Mouse (Mus musculus): ENCODE results near the gene Ext2. TPM values are rescaled to one million over a fixed set of nuclear protein-coding genes. Genes with fewer than 3 reads are reported as not detected.

The Ext2 gene
- polyA plus RNA-seq, 1 experiment from 2014 or later: 69.7 TPM

DNA sequence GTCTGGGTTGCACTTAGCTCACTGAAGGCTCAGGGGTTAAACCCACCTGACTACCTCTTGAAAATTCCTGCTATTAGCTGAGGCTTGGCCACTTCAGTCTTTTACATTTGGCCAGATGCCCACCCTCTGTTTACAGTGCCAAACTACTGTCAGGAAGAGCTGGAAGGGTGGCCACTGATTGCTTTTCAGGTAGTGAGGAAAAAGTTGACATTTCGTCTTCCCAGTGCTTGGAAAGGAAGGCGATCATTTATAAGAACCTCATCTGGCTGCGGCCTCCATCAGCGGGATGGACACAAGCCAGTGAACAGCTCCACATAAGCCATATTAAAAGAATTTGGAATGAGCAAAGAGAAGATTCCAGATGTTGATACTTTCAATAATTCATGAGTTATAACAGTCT, 72.7 kb downstream of the Ext2 start:
- H3K9me3 ChIP-seq (replicated peaks): no peaks in the 10 kb centered on the region
- no peak overlapping the region for H3K4me2 ChIP-seq
- 90% methylated on average over 4 of the region's 4 CpGs for whole genome bisulfite sequencing
- no peak for ATAC-seq (ENCODE audit: low FRiP score)
- no peak overlapping the region for H3K4me3 ChIP-seq (replicated peaks)
- no peak overlapping the region for H3K9ac ChIP-seq (replicated peaks)
- H3K36me3 ChIP-seq: no peaks in the 10 kb centered on the region
- H3K27me3 ChIP-seq (replicated peaks): no peaks in the 10 kb centered on the region
- no peak overlapping the region for H3K27ac ChIP-seq (replicated peaks)
- peaks cover 11% of the 10 kb centered on the region for H3K4me1 ChIP-seq

DNA sequence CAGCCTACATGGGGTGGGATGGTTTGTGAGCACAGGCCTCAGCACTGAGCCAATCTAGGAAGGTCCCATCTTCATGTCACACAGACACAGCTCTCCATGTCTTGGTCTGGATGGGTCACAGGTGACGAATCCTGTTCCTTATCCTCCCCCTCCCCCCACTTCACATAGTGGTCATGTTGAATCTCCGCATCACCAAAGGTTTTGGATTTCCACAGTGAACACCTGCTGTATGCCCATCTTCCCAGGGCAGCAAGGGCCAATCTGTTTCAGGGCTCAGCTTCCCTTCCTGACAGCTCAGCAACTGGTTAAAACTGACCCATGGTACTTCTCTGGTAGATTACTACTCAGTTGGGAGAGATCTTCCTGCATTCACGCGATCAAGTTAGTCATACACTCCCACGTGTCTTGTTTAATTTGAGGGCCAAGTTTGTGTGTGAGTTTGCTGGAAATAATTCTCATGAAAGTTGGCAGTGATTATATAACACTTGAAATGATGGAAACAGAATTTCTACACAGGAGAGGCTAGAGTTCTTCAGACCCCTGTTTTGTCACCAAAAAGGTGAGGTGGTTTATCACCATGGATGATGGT, 74.7 kb downstream of the Ext2 start:
- no peak overlapping the region for H3K27ac ChIP-seq (replicated peaks)
- H3K9ac ChIP-seq (replicated peaks): no peak overlapping the region
- H3K4me2 ChIP-seq: no peak overlapping the region
- 92% methylated on average over 5 of the region's 5 CpGs for WGBS
- peaks cover 27% of the 10 kb centered on the region for H3K4me1 ChIP-seq
- H3K27me3 ChIP-seq (replicated peaks): no peaks in the 10 kb centered on the region
- ATAC-seq (ENCODE audit: low FRiP score): no peak
- no peak overlapping the region for H3K4me3 ChIP-seq (replicated peaks)
- H3K36me3 ChIP-seq: no peaks in the 10 kb centered on the region
- H3K9me3 ChIP-seq (replicated peaks): no peaks in the 10 kb centered on the region

DNA sequence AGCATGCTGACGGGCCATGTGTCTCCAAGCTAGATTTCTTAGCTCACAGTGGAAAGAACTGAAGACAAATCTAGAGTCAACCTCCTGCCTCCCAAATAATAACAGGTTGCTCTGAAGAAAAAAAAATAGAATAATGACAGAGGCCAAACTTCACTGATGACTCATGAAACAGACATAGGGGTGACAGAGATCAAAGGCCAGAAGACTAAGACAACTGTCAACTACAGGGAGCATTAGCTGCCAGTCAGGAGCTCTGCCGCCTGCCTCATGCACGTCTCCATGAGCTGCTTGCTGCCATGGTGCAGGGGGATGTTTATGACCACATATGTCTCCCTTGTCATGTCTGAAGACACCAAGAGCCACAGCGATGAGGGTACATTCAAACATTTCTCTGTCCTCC, 75.7 kb downstream of the Ext2 start:
- H3K9ac ChIP-seq (replicated peaks): no peak overlapping the region
- no peaks in the 10 kb centered on the region for H3K36me3 ChIP-seq
- no peak overlapping the region for H3K27ac ChIP-seq (replicated peaks)
- H3K4me3 ChIP-seq (replicated peaks): no peak overlapping the region
- 77% methylated on average over 4 of the region's 4 CpGs for WGBS
- no peak for ATAC-seq (ENCODE audit: low FRiP score)
- no peak overlapping the region for H3K4me2 ChIP-seq
- no peaks in the 10 kb centered on the region for H3K27me3 ChIP-seq (replicated peaks)
- H3K9me3 ChIP-seq (replicated peaks): no peaks in the 10 kb centered on the region
- H3K4me1 ChIP-seq: peaks cover 29% of the 10 kb centered on the region

DNA sequence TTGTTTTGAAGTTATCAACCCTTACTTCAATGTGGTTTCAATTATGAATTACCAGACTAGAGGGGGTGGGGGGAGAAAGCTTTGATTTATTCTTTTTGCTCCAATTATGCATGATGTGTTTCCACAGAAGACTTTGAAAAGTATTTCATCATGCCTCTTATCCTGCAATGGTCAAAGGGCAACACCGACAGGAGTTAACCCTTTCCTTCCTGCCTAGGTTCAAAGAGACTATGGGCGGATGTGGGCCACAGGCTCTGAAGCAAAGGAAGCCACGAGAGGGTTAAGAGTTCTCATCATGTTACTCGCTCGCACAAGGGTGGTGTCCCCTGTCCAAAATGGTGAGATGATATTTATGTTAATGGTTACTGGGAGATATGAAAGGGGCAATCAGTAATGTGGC, 76.2 kb downstream of the Ext2 start:
- no peak for ATAC-seq (ENCODE audit: low FRiP score)
- no peaks in the 10 kb centered on the region for H3K36me3 ChIP-seq
- no peak overlapping the region for H3K27ac ChIP-seq (replicated peaks)
- 80% methylated on average over 5 of the region's 5 CpGs for WGBS
- H3K4me2 ChIP-seq: no peak overlapping the region
- H3K27me3 ChIP-seq (replicated peaks): no peaks in the 10 kb centered on the region
- no peak overlapping the region for H3K9ac ChIP-seq (replicated peaks)
- H3K4me1 ChIP-seq: peaks cover 32% of the 10 kb centered on the region
- no peak overlapping the region for H3K4me3 ChIP-seq (replicated peaks)
- no peaks in the 10 kb centered on the region for H3K9me3 ChIP-seq (replicated peaks)

DNA sequence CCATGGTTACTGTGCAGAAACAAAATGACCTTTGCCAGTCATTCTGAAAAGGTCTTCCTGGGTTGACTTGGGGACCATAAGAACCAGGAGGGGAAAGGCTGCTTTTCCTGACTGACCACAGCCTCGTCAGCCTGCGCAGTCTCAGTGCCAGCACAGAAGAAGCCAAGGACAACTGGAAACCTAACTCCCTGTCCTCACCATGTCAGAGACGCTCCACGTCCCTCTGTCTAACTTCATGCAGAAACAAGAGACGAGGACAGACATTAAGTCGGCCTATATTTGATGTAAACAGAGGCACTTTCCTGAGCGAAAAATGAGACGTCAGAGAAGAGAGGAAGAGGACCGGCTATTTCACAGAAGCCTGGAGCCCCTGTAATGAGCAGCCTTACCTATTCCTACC, 76.6 kb downstream of the Ext2 start:
- Histone ChIP-seq H3K4me2 (no peak overlapping the region), H3K9me3 (replicated peaks) (no peaks in the 10 kb centered on the region), H3K27ac (replicated peaks) (no peak overlapping the region), H3K4me3 (replicated peaks) (no peak overlapping the region), H3K9ac (replicated peaks) (no peak overlapping the region), H3K36me3 (no peaks in the 10 kb centered on the region), H3K4me1 (peaks cover 34% of the 10 kb centered on the region), H3K27me3 (replicated peaks) (no peaks in the 10 kb centered on the region)
- no peak for ATAC-seq (ENCODE audit: low FRiP score)
- WGBS: 87% methylated on average over 9 of the region's 9 CpGs

DNA sequence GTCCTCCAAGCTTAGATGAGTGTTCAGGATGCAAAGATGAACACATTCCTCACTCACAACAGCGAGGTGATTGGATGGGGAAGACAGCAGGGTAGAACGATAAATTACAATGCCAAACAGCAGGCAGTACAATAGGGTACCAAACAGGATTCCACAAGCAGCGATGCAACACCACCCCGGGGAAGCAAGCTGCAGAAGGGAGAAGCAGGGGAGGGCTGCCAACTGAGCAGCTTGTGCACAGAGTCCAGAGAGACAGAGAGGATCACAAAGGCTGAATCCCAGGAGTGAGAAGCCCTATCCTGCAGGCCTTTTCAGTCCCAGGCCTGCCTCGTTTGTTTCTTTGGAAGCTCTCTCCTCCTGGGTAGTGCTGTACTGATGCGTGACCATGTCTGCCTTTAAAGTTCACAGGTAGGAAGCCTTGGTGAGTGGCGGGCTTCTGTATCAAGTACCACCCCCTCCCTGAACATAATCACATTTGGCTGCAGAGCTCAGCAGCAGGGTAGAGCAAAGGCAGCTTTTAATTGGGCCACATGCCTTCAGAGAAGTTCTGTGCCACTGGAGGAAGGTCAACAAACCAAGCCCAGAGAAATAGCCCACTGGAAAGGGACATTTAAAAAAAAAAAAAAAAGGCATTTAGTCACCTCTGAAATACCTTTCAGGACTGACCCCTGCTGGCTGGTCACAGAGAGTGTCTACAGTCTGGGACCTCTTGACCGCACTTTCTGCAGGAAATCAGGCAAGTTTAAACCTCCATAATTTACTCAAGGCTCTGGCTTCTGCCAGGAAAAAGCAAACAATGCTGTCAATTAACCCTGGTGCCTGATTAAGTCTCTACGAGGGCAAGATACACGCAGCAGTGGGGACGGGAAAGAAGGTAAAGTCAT, 77.8 kb downstream of the Ext2 start:
- Histone ChIP-seq H3K36me3 (no peaks in the 10 kb centered on the region), H3K4me1 (peaks cover 42% of the 10 kb centered on the region), H3K9ac (replicated peaks) (no peak overlapping the region), H3K9me3 (replicated peaks) (no peaks in the 10 kb centered on the region), H3K27ac (replicated peaks) (peak overlapping the region; percentile 65), H3K4me2 (0 out of 2 replicates have a peak overlapping the region, but pooled peaks have one; percentile 3), H3K4me3 (replicated peaks) (no peak overlapping the region), H3K27me3 (replicated peaks) (no peaks in the 10 kb centered on the region)
- 26% methylated on average over 11 of the region's 11 CpGs for WGBS
- peak; percentile 70 for ATAC-seq (ENCODE audit: low FRiP score)

DNA sequence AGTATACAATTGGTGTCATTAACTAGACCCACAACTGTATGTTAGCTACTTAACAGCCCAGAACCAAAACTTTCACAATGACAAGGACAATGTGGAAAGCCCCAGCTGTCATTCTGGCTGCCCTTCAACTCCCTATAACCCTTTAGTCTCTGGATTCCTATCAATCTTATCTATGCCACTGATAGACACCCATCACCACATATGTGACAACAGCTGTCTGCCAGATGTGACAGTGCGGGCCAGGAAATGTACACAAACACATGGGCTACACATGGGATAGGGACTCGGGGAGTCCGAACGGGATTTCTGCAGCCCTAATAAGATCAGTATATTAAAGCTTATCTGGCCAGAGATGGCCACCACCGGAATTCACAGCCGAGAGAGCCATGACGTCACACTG, 80.7 kb downstream of the Ext2 start:
- Histone ChIP-seq H3K27ac (replicated peaks) (no peak overlapping the region), H3K9me3 (replicated peaks) (no peaks in the 10 kb centered on the region), H3K4me2 (no peak overlapping the region), H3K9ac (replicated peaks) (no peak overlapping the region), H3K4me1 (peaks cover 42% of the 10 kb centered on the region), H3K27me3 (replicated peaks) (no peaks in the 10 kb centered on the region), H3K36me3 (peaks cover 9% of the 10 kb centered on the region; the same call in 1 of the 2 replicates), H3K4me3 (replicated peaks) (no peak overlapping the region)
- WGBS: 77% methylated on average over 7 of the region's 7 CpGs
- ATAC-seq (ENCODE audit: low FRiP score): no peak

DNA sequence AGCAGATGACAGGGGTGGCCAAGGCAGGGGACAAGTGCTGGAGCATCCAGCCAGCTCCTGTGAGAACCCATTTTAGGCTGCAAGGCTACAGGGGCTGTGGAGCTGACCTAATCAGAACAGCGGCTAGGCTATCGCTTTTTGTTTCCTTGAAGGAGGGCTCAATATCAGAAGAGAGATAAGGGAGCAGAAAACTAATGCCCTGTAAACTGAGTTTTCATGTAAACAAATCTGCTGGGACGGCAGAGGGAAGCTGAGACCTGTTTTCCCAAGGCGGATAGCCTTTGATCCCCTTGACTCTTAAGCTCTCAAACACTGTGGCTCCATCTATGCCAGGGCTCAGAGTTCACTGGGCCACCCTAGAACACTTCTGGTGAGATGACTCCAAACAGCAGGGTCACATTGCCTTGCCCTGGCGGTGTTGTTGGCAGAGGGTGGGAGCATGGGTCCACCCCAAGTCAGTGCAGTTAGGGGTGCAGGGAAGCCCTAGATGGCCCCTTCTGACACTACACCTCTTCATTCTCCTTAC, 83.3 kb downstream of the Ext2 start:
- Histone ChIP-seq H3K4me1 (peaks cover 26% of the 10 kb centered on the region), H3K27me3 (replicated peaks) (no peaks in the 10 kb centered on the region), H3K9me3 (replicated peaks) (no peaks in the 10 kb centered on the region), H3K9ac (replicated peaks) (no peak overlapping the region), H3K36me3 (peaks cover 12% of the 10 kb centered on the region; the same call in 1 of the 2 replicates), H3K4me2 (no peak overlapping the region), H3K27ac (replicated peaks) (no peak overlapping the region), H3K4me3 (replicated peaks) (no peak overlapping the region)
- WGBS: 84% methylated on average over 5 of the region's 5 CpGs
- no peak for ATAC-seq (ENCODE audit: low FRiP score)

DNA sequence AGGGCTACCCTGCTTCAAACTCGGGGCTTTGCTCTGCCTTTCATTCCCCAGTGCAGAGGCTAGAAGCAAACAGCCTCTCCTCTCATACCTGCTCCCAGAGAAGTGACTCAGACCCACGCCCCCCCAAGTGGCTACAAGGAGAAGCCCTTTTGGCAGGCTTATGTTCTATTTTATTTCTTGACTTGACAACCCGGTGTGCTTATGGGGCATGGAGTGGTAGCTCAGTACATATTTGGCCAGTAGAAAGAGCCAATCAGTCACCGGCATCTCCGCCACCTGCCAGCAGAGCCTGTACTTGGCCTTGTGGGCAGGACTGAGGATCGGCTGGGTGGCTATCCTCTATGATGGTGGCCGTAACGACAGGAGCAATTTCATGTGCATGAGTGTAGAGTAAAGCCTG, 85.2 kb downstream of the Ext2 start:
- WGBS: 91% methylated on average over 8 of the region's 8 CpGs
- no peak overlapping the region for H3K27ac ChIP-seq (replicated peaks)
- peaks cover 16% of the 10 kb centered on the region for H3K4me1 ChIP-seq
- H3K27me3 ChIP-seq (replicated peaks): no peaks in the 10 kb centered on the region
- no peak overlapping the region for H3K9ac ChIP-seq (replicated peaks)
- H3K4me2 ChIP-seq: no peak overlapping the region
- peaks cover 16% of the 10 kb centered on the region for H3K36me3 ChIP-seq
- H3K4me3 ChIP-seq (replicated peaks): no peak overlapping the region
- ATAC-seq (ENCODE audit: low FRiP score): no peak
- H3K9me3 ChIP-seq (replicated peaks): no peaks in the 10 kb centered on the region

DNA sequence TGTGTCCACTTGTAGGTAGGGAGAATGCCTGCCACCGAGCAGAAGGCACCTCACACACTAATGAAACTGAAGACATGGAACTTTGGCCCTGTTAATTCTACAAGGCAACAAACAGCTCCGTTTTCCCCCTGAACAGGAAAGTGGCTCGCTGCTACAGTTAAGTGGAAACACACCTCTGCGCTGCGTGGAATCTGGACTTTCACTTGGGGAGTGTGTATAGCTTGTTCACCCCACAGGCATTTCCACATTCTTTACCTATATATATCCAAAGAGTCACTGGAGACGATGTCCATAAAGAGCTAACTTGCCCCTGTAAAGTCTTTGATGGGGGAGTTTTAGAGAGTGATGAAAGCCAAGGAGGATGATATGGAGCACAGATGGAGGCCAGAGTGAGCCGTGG, 89.7 kb downstream of the Ext2 start:
- Histone ChIP-seq H3K9me3 (replicated peaks) (no peaks in the 10 kb centered on the region), H3K4me2 (no peak overlapping the region), H3K4me1 (no peaks in the 10 kb centered on the region), H3K9ac (replicated peaks) (no peak overlapping the region), H3K27ac (replicated peaks) (no peak overlapping the region), H3K27me3 (replicated peaks) (no peaks in the 10 kb centered on the region), H3K36me3 (peaks cover 26% of the 10 kb centered on the region), H3K4me3 (replicated peaks) (no peak overlapping the region)
- no peak for ATAC-seq (ENCODE audit: low FRiP score)
- 82% methylated on average over 7 of the region's 7 CpGs for WGBS

DNA sequence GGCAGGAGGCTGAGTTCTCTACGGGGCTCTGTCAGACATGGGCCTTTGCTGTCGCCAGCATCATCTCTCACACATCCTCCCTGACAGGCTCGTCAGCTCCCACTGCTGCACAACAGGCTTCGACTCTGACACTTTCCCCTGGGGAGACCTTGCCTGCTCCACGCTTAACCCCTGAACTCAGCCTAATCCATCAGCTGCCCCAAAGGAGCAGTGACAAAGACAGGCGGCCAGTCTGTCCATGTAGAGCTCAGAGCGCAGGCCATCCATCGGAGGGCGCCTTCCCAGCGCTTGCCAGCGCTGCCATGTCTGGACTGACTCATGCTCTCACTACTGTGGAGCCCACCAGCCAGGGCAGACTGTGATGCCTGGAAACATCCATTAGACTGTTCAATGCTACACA, 92.8 kb downstream of the Ext2 start:
- Histone ChIP-seq H3K27ac (replicated peaks) (no peak overlapping the region), H3K4me3 (replicated peaks) (no peak overlapping the region), H3K9ac (replicated peaks) (no peak overlapping the region), H3K27me3 (replicated peaks) (no peaks in the 10 kb centered on the region), H3K9me3 (replicated peaks) (0 out of 2 replicates have a peak, but pooled peaks cover 3% of the 10 kb centered on the region), H3K4me2 (no peak overlapping the region), H3K4me1 (no peaks in the 10 kb centered on the region), H3K36me3 (peaks cover 28% of the 10 kb centered on the region)
- no peak for ATAC-seq (ENCODE audit: low FRiP score)
- WGBS: 73% methylated on average over 11 of the region's 11 CpGs

Measured in neural tube, embryonic 15.5 days (tissue).